Mouse (Mus musculus) subcutaneous adipose tissue, adult 2 months (tissue): ENCODE results near the gene Olfr1170. TPM values are rescaled to one million over a fixed set of nuclear protein-coding genes. Genes with fewer than 3 reads are reported as not detected.

Experiments used
- polyA plus RNA-seq: library from polyadenylated mRNA; depleted of rRNA; stranded (reverse); fragments of >200 nt; gene quantifications from 2 replicates; pipeline ENCODE4 v1.2.3, GENCODE M21; 2012; ENCODE audit warnings: low replicate concordance; rRNA removed

Gene Olfr1170
- not detected in 2 replicates for polyA plus RNA-seq

DNA sequence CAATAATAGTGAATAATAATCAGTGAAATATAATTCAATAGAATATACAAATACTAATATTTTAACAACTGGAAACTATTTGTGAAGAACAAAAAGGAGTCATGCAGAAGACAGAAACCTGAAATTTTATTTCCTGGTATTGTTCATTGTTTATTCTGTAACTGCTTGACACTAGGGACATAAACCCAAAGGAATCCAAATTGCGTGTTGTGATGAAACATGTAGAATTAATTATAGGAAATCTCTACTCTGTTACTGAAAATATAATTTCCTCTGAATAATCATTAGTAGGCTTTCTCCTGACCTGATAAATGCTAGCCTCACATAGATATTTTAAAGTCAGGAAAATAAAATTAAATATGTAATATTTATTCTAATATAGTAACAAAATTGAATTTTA, at the start of gene Olfr1170:
Gene Olfr1170, minus strand, starts transcription at position 101 of the 400 bp plus-strand sequence.

GRCm38 (mm10) chr2:88181580-88181979, 46.6 kb downstream of the Olfr1170 start, which contains the start of gene Olfr1168:
Olfr1168 (plus strand) TSS chr2:88181880.

Other genes starting within 250 kb of the Olfr1170 start
- gene Olfr1158, start 238.2 kb downstream of the Olfr1170 start, polyA plus RNA-seq = not detected in 2 replicates
- not detected in 2 replicates for gene Olfr1160, start 220.1 kb downstream of the Olfr1170 start, polyA plus RNA-seq
- gene Olfr1161, start 205.6 kb downstream of the Olfr1170 start, polyA plus RNA-seq = not detected in 2 replicates
- not detected in 2 replicates for gene Olfr73, start 190.6 kb downstream of the Olfr1170 start, polyA plus RNA-seq
- gene Olfr1162, start 177.2 kb downstream of the Olfr1170 start, polyA plus RNA-seq = not detected in 2 replicates
- not detected in 2 replicates for gene Olfr1163, start 156.5 kb downstream of the Olfr1170 start, polyA plus RNA-seq
- gene Olfr1164, start 134.4 kb downstream of the Olfr1170 start, polyA plus RNA-seq = not detected in 2 replicates
- gene Olfr1166, start 100.1 kb downstream of the Olfr1170 start, polyA plus RNA-seq = not detected in 2 replicates
- gene Olfr1167, start 73.1 kb downstream of the Olfr1170 start, polyA plus RNA-seq = not detected in 2 replicates
- gene Olfr1168, start 46.5 kb downstream of the Olfr1170 start, polyA plus RNA-seq = not detected in 2 replicates
- gene Olfr1173, start 51.5 kb upstream of the Olfr1170 start, polyA plus RNA-seq = not detected in 2 replicates
- gene Olfr1174-ps, start 86.8 kb upstream of the Olfr1170 start, polyA plus RNA-seq = not detected in 2 replicates
- not detected in 2 replicates for gene Olfr1175-ps, start 98.9 kb upstream of the Olfr1170 start, polyA plus RNA-seq
- not detected in 2 replicates for gene Olfr1176, start 108.4 kb upstream of the Olfr1170 start, polyA plus RNA-seq
- not detected in 2 replicates for gene Olfr1177-ps, start 118.2 kb upstream of the Olfr1170 start, polyA plus RNA-seq
- gene Olfr1178, start 158.7 kb upstream of the Olfr1170 start, polyA plus RNA-seq = not detected in 2 replicates
- not detected in 2 replicates for gene Olfr1179, start 178.1 kb upstream of the Olfr1170 start, polyA plus RNA-seq
- gene Olfr1180, start 190.8 kb upstream of the Olfr1170 start, polyA plus RNA-seq = not detected in 2 replicates
- not detected in 2 replicates for gene Olfr1181, start 197.8 kb upstream of the Olfr1170 start, polyA plus RNA-seq
- not detected in 2 replicates for gene Gm13757, start 220.8 kb upstream of the Olfr1170 start, polyA plus RNA-seq
- gene Olfr1183, start 226.5 kb upstream of the Olfr1170 start, polyA plus RNA-seq = not detected in 2 replicates